Mouse (Mus musculus) layer of hippocampus, adult 6 months (tissue): ENCODE measurements around the gene Actr2. TPM values are rescaled to one million over a fixed set of nuclear protein-coding genes. Genes with fewer than 3 reads are reported as not detected.

Experiments used
- long read RNA-seq, 2 experiments: library from polyadenylated mRNA; unstranded; transcript quantifications; one replicate each; pipeline ENCODE4 v2.0.0; 2019 to 2020
- polyA plus RNA-seq: library from polyadenylated mRNA; unstranded; fragments of <200 nt; fragmentation: Nextera tagmentation; gene quantifications from 2 replicates; pipeline ENCODE4 v1.2.3, GENCODE M21; 2021

Gene Actr2
- 111 and 146 TPM in 2 replicates for polyA plus RNA-seq
- long read RNA-seq, experiment 1, transcript Actr2-201 (9 exons, 3,631 nt), result major isoform, 11 of 198 reads
- long read RNA-seq, experiment 1, partial matches to known transcripts, result 2 of 198 reads
- long read RNA-seq, experiment 1, other reads (novel, unspliced or antisense), result 181 of 198 reads
- long read RNA-seq, experiment 2, transcript Actr2-201 (9 exons, 3,631 nt), result major isoform, 136 of 179 reads
- long read RNA-seq, experiment 2, transcript Actr2-203 (2 exons, 452 nt), result minor isoform, 7 of 179 reads
- long read RNA-seq, experiment 2, partial matches to known transcripts, result 5 of 179 reads
- long read RNA-seq, experiment 2, other reads (novel, unspliced or antisense), result 27 of 179 reads

GRCm38 (mm10) chr11:20112741-20113480 is at the start of gene Actr2:
TSS of gene Actr2 (minus strand) at chr11:20112913.

Other genes starting within 250 kb of the Actr2 start
- gene Spred2, start 188.5 kb downstream of the Actr2 start, polyA plus RNA-seq, result 12.4 and 15.5 TPM in 2 replicates
- gene Rab1a, start 88.5 kb upstream of the Actr2 start, polyA plus RNA-seq, result 119 and 133 TPM in 2 replicates
- gene Cep68, start 136.5 kb upstream of the Actr2 start, polyA plus RNA-seq, result 15.5 and 19.1 TPM in 2 replicates
- 22.2 TPM in 2 replicates for gene Slc1a4, start 219.8 kb upstream of the Actr2 start, polyA plus RNA-seq